ENCODE assay signal across 12 mouse cellular contexts in the genomic region with DNA sequence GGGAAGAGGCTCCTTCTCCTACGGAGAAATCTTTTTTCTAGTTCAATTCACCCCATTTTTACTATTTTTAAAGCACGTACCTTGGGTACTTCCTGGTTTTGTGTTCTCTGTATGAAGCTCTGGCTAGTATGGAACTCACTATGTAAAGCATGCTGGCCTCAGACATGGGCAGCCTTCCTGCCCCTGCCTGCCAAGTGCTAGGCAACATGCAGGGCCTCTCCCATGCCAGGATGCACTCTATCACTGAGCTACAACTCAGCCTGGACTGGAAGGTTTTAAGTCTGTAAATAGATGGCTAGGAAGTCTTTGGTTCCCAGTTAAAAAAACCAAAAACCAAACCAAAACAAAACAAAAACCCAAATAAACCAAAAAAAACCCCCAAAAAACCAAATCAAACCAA.
DNase-seq lines count a peak whose midpoint lies in the region; ATAC-seq lines count a peak whose summit lies in the region.
"Had no signal": no experiment of that assay in that cellular context is flagged by ENCODE, and none has a peak within 500 bp of the region (broad histone marks: within the 10 kb centered on the region; RNA-seq: fewer than 3 reads in every experiment).

No protein-coding gene starts in this region.

- no peak for ATAC-seq in cerebellum, adult (ENCODE audit: insufficient number of reproducible peaks, low FRiP score, low TSS enrichment)
- ATAC-seq: forebrain, embryonic 14.5 days; forebrain, embryonic 16.5 days had no signal

- DNase-seq in cerebellum, postnatal 14 days = peak; percentile 48 to 73
- no peak for DNase-seq in cerebellum, adult 8-10 months
- DNase-seq in cerebellum, postnatal 36 days = peak; percentile 13 to 26
- DNase-seq: adrenal gland, adult 2 months; adrenal gland, postnatal 10 days; adrenal gland, postnatal 25 days; cerebellum, adult 11-12 months; cerebellum, adult 2 months; embryo, embryonic 11 days had no signal
